Mouse (Mus musculus) midbrain, embryonic 11.5 days (tissue): ENCODE results near the gene Stard5. TPM values are rescaled to one million over a fixed set of nuclear protein-coding genes. Genes with fewer than 3 reads are reported as not detected.

ENCODE experiments used
- ATAC-seq: fragments of 200-750 bp; cut with Nextera tagmentation; 2 replicates; pipeline ENCODE4 v1.8.0; 2017; ENCODE audit warnings: moderate TSS enrichment, moderate library complexity; ENCODE audit not compliant: low FRiP score
- DNase-seq: peaks from one replicate; pipeline ENCODE4 v3.0.0; 2015; ENCODE audit warnings: low spot score; ENCODE audit errors: missing footprints
- H3K27ac ChIP-seq: fragments of 300-500 bp; sonication (generic); 2 replicates; pipeline ENCODE4 v1.5.1; 2014; ENCODE audit warnings: low read depth, low read length
- H3K27me3 ChIP-seq: fragments of 300-500 bp; sonication (generic); 2 replicates; pipeline ENCODE4 v1.6.1; 2014; ENCODE audit warnings: mild to moderate bottlenecking, low read length, moderate library complexity, mixed read lengths; ENCODE audit not compliant: control insufficient read depth, insufficient read depth
- H3K36me3 ChIP-seq: fragments of 300-500 bp; sonication (generic); 2 replicates; pipeline ENCODE4 v1.6.1; 2014; ENCODE audit warnings: mild to moderate bottlenecking, low read length, moderate library complexity, mixed read lengths; ENCODE audit not compliant: control insufficient read depth, insufficient read depth
- H3K4me1 ChIP-seq: fragments of 300-500 bp; sonication (generic); 2 replicates; pipeline ENCODE4 v1.6.1; 2014; ENCODE audit warnings: low read length; ENCODE audit not compliant: control insufficient read depth, insufficient read depth
- H3K4me2 ChIP-seq: fragments of 300-500 bp; sonication (generic); 2 replicates; pipeline ENCODE4 v1.6.1; 2014; ENCODE audit warnings: mild to moderate bottlenecking, moderate library complexity
- H3K4me3 ChIP-seq: fragments of 300-500 bp; sonication (generic); 2 replicates; pipeline ENCODE4 v1.5.1; 2014; ENCODE audit warnings: low read depth, low read length
- H3K9ac ChIP-seq: fragments of 300-500 bp; sonication (generic); 2 replicates; pipeline ENCODE4 v1.6.1; 2014; ENCODE audit warnings: low read length
- H3K9me3 ChIP-seq: fragments of 300-500 bp; sonication (generic); 2 replicates; pipeline ENCODE4 v1.6.1; 2016; ENCODE audit warnings: low read length; ENCODE audit not compliant: control insufficient read depth
- WGBS: fragments of 180-500 bp; shearing (Covaris S2); extraction: QIAGEN DNeasy Blood & Tissue Kit; methylation state at CpG from one replicate; pipeline ENCODE4 v1.1.7; 2014; 5-methylcytosine and 5-hydroxymethylcytosine counted together
- polyA plus RNA-seq: library from polyadenylated mRNA; unstranded; fragments of >200 nt; fragmentation: Nextera tagmentation; extraction: Ambion mirVana; gene quantifications from 2 replicates; pipeline ENCODE4 v1.2.1, GENCODE M21; 2014

Gene Stard5
- polyA plus RNA-seq, 1 experiment from 2014 or later, result 13.2 TPM

DNA sequence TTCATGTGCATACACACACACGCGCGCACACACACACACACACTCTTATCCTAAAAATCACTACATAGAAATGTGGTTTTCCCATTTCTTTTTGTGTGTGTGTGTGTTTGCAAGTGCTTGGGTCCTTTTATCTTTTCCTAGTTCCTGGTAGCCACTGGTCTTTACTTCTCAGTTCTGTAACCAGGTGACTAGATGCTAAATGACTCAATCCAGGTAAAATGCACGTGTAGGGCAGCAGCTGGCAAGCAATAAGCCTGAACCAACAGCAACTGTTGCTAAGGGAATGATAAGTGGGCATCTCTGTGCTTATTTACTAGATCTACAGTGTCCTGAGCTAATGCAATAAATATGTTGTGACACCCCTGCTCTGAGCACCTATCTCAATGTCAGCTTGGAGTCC is 4.4 kb upstream of the Stard5 start:
- no peaks in the 10 kb centered on the region for H3K9me3 ChIP-seq
- H3K36me3 ChIP-seq, result no peaks in the 10 kb centered on the region
- 89% methylated on average over 4 of the region's 4 CpGs for WGBS
- H3K9ac ChIP-seq, result no peak overlapping the region
- no peak overlapping the region for H3K4me3 ChIP-seq
- no peaks in the 10 kb centered on the region for H3K27me3 ChIP-seq
- DNase-seq (no peak), ATAC-seq (no peak)
- H3K4me2 ChIP-seq, result no peak overlapping the region
- peaks cover under 1% of the 10 kb centered on the region; the same call in 1 of the 2 replicates for H3K4me1 ChIP-seq
- no peak overlapping the region for H3K27ac ChIP-seq

DNA sequence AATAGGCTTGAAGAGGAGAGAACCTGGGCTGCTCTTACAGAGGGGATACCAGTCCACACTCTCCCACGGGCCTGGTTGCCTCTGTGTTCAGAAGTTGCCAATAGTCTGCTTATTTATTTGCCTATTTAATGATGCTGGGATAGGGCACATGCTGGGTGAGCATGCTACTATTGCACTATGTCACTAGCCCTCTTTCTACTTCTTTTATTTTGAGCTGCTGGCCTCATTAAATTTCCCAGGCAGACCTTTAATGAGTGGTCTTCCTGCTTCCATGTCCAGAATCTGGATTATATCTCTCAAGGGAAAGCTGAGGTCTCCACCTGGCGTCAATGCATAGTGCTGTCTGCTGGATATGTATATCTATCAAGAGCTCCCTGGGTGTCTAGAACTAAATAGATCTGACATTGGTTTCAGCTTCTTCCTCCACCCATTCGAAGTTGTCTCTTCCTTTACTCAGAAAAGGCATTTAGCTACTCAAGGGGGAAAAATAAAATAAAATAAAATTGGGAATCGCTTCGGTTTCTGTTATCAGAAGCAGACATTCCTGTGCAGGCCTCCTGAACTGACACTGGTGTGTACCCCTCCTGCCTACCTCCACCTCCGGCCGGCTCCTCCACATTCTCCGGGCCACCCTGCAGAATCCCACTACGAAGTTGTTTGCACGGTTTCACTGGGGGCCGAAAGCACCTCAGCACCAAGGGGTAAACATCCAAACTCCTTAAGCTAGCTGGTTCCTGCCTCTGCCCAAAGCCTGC is 509 bp upstream of the Stard5 start:
- peak; percentile 7; the same call in 1 of the 2 replicates for ATAC-seq

DNA sequence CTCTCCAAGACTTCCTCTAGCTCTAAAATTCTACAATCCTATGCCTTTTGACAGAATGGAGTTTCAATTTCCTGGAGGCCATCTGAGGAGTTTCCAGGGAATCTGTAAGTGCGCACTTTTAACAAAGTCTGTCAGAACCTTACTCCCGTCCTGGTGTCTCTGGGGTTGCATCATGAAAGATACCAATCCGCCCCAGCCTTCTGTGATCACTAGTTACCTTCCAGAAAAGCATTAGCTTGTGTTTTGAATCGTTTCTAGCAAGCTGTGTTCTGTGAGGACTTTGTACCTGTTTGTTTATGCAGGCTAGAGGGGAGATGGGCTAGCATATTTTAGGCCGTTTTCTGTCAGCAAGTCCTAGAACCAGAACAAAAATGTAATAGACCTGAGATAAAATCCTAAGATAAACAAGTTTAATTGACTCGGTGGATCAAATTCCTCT is 942 bp downstream of the Stard5 start:
- peak overlapping the region; percentile 73 for H3K4me2 ChIP-seq
- peak; percentile 87 for DNase-seq
- H3K27me3 ChIP-seq, result no peaks in the 10 kb centered on the region
- peak overlapping the region; percentile 56 for H3K4me3 ChIP-seq
- no peak overlapping the region for H3K27ac ChIP-seq
- no peaks in the 10 kb centered on the region for H3K9me3 ChIP-seq
- no peaks in the 10 kb centered on the region for H3K36me3 ChIP-seq
- 60% methylated on average over 6 of the region's 6 CpGs for WGBS
- H3K4me1 ChIP-seq, result peaks cover 5% of the 10 kb centered on the region
- H3K9ac ChIP-seq, result peak overlapping the region; percentile 62
- ATAC-seq, result no peak

More for the DNA sequence above, 509 bp upstream of the Stard5 start:
- DNase-seq, result no peak
- H3K4me2 ChIP-seq, result peak overlapping the region; percentile 73
- H3K27me3 ChIP-seq, result no peaks in the 10 kb centered on the region
- peaks cover 5% of the 10 kb centered on the region for H3K4me1 ChIP-seq
- no peaks in the 10 kb centered on the region for H3K36me3 ChIP-seq
- H3K27ac ChIP-seq, result no peak overlapping the region
- WGBS, result 18% methylated on average over 11 of the region's 11 CpGs
- H3K9ac ChIP-seq, result peak overlapping the region; percentile 62
- peak overlapping the region; percentile 56 for H3K4me3 ChIP-seq
- no peaks in the 10 kb centered on the region for H3K9me3 ChIP-seq

DNA sequence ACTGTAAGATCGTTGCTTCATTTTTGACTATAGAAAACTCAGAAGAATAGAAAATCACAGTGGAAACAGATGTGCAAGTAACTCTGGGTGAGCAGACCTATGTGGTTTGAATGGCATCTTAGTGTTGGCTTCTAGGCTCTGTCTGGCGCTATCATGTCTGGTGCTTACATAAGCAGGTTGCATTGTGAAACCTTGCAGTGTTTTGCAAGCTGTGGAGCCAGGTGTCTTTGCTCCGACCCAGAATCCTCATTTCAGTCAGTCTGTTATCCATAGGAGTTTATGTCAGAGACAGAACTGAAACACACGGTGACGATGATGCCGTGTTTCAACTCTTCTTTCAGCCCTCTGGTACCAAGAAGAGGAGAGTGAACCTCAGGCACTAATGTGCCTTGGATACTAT is 2.1 kb downstream of the Stard5 start:
- no peak for ATAC-seq
- DNase-seq, result no peak
- WGBS, result 96% methylated on average over 6 of the region's 6 CpGs
- no peaks in the 10 kb centered on the region for H3K36me3 ChIP-seq
- H3K4me1 ChIP-seq, result peaks cover 5% of the 10 kb centered on the region
- H3K9ac ChIP-seq, result no peak overlapping the region
- H3K4me3 ChIP-seq, result no peak overlapping the region
- H3K4me2 ChIP-seq, result no peak overlapping the region
- no peaks in the 10 kb centered on the region for H3K9me3 ChIP-seq
- H3K27ac ChIP-seq, result no peak overlapping the region
- no peaks in the 10 kb centered on the region for H3K27me3 ChIP-seq

DNA sequence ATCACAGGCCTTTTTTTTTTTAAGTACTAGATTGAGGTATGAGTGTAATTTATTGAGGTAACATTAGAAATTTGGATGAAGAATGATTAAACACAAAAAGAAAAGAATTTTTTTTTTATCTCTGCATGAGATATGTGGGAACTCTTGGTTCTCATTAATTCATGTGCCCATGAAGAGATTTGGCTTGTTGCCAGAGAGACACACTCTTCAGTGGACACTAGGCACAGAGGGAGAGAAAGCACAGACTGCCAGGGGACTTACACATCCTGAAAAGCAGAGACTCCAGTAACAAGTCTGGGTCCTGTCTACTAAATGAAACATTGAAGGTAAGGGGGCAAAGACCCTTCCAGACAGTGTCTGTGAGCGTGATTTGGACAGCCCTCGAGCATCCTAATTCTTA is 4.0 kb downstream of the Stard5 start:
- DNase-seq (no peak), ATAC-seq (no peak)
- H3K9ac ChIP-seq, result no peak overlapping the region
- no peaks in the 10 kb centered on the region for H3K36me3 ChIP-seq
- H3K4me3 ChIP-seq, result no peak overlapping the region
- H3K4me1 ChIP-seq, result peaks cover 5% of the 10 kb centered on the region
- no peaks in the 10 kb centered on the region for H3K27me3 ChIP-seq
- 90% methylated on average over 2 of the region's 2 CpGs for WGBS
- no peak overlapping the region for H3K27ac ChIP-seq
- no peak overlapping the region for H3K4me2 ChIP-seq
- H3K9me3 ChIP-seq, result no peaks in the 10 kb centered on the region

DNA sequence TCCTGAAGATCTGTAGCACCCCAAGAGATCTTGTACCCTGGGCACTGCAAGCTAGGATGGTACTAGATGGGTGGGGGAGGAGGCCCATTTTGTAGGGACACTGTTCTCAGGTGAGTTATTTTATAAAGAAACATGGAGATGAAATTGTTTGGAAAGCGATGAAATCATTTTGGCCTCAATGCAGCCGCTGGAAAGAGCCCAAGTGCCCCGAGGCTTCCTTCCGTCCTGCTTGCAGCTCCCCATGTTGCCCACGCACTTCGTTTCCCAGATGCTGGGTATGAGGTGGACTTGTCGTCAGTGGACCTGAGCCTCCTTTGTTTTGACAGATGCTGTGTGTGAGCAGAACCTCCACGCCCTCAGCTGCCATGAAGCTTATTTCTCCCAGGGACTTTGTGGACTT is 4.7 kb downstream of the Stard5 start:
- Histone ChIP-seq H3K4me3 (no peak overlapping the region), H3K9ac (no peak overlapping the region), H3K36me3 (no peaks in the 10 kb centered on the region)

DNA sequence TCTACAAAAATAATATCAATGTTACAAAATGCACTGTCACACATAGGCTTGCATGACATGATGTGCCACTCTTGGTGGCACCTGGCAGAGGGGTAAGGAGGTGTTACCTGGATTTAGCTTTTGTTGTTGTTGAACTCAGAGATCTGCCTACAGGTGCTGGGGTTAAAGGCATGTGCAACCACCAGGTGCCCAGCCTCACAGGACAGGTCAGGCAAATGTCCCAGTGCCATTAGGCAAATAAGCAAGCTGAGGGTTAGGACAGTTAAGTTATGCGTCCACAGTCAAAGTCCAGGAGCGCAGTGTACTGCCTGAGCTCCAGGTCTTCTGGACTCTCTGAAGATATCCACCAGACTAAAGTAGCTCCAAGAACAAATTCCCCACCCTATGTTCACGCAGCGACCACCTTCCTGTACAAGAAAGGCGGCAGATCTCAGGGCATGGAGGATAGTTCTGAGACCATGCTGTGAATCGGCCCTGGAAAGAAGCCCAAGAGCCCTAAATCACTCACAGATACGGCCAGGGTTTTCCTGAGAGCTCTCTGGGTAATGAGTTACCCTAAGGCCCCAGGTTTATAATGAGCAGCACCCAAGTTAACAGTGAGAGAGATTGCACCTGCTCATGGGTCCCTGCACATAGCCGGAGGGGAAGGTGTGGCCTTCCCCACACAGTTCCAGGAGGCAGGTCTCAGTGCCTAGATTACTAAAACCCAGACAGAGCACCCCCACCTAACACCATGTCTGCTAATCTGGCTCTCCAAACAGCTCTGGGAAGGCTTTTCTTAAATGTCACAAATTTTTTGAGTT is 6.2 kb downstream of the Stard5 start:
- Histone ChIP-seq H3K9ac (no peak overlapping the region), H3K27me3 (no peaks in the 10 kb centered on the region), H3K4me2 (no peak overlapping the region), H3K4me1 (no peaks in the 10 kb centered on the region), H3K4me3 (no peak overlapping the region), H3K27ac (no peak overlapping the region), H3K9me3 (no peaks in the 10 kb centered on the region), H3K36me3 (no peaks in the 10 kb centered on the region)
- ATAC-seq, result no peak
- WGBS, result 91% methylated on average over 8 of the region's 8 CpGs
- DNase-seq, result no peak

More for the DNA sequence above, 4.7 kb downstream of the Stard5 start:
- Histone ChIP-seq H3K9me3 (no peaks in the 10 kb centered on the region), H3K27ac (no peak overlapping the region), H3K4me1 (peaks cover 5% of the 10 kb centered on the region), H3K27me3 (no peaks in the 10 kb centered on the region), H3K4me2 (no peak overlapping the region)
- DNase-seq, result no peak
- WGBS, result 93% methylated on average over 8 of the region's 8 CpGs
- no peak for ATAC-seq

DNA sequence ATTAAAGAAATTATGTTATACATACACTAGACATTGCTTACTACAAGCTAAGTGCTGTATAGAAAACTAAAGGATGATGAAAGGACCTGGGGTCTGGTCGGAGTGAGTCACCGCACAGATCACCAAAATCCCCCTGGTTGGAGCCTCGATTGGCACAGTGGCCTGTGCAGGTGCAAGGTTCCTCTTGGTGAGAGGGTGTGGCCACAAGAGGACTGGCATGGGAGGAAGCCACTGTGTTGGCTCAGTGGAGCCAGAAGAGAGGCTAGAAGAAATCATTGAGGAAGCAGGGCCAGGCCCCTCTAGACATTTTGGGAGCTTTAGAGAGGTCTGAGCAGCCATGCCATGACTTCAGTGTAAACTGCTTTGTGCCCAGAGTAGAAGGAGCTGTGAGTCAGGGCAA is 7.3 kb downstream of the Stard5 start:
- Histone ChIP-seq H3K36me3 (no peaks in the 10 kb centered on the region), H3K27ac (no peak overlapping the region), H3K9me3 (no peaks in the 10 kb centered on the region), H3K4me3 (no peak overlapping the region), H3K27me3 (no peaks in the 10 kb centered on the region), H3K4me2 (no peak overlapping the region), H3K4me1 (no peaks in the 10 kb centered on the region), H3K9ac (no peak overlapping the region)
- WGBS, result 87% methylated on average over 3 of the region's 3 CpGs
- DNase-seq, result no peak
- no peak for ATAC-seq

DNA sequence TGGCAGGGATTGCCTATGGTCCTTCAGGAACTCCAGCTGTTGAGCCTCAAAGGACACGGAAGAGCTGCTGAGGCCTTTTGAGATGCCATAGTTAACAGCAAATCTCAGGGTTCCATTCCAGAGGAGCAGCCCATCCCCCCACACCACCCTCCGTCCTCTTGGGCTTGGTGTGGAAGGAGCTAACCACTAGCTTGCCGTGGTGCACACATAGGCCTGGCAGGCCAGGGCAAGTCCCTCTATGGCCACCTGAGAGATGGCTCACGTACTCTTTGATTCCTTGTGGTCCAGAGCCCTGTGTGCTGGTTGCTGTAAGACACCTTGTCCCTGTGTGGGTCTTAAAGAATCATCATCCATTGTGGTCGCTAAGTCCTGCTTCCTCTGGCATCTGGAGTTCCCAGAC is 8.8 kb downstream of the Stard5 start:
- no peak overlapping the region for H3K4me2 ChIP-seq
- ATAC-seq (no peak), DNase-seq (no peak)
- H3K9ac ChIP-seq, result no peak overlapping the region
- H3K27me3 ChIP-seq, result no peaks in the 10 kb centered on the region
- no peaks in the 10 kb centered on the region for H3K4me1 ChIP-seq
- H3K36me3 ChIP-seq, result no peaks in the 10 kb centered on the region
- 90% methylated on average over 5 of the region's 5 CpGs for WGBS
- H3K4me3 ChIP-seq, result no peak overlapping the region
- H3K27ac ChIP-seq, result no peak overlapping the region
- H3K9me3 ChIP-seq, result no peaks in the 10 kb centered on the region
